Mouse (Mus musculus) cortical plate, adult 2 months (tissue): Measurements from ENCODE around the gene Samd4.

Source experiments
- CTCF ChIP-seq: fragments of 200-500 bp; IDR thresholded peaks from 2 replicates; pipeline ENCODE4 v1.5.1; 2011; ENCODE audit warnings: mild to moderate bottlenecking, control low read depth, low read length; ENCODE audit not compliant: insufficient read depth; ENCODE audit errors: extremely low read depth
- POLR2A ChIP-seq: fragments of 200-500 bp; IDR thresholded peaks from 2 replicates; pipeline ENCODE4 v1.6.1; 2011; ENCODE audit warnings: mild to moderate bottlenecking, low read length, control low read depth; ENCODE audit not compliant: insufficient read depth; ENCODE audit errors: extremely low read depth

DNA sequence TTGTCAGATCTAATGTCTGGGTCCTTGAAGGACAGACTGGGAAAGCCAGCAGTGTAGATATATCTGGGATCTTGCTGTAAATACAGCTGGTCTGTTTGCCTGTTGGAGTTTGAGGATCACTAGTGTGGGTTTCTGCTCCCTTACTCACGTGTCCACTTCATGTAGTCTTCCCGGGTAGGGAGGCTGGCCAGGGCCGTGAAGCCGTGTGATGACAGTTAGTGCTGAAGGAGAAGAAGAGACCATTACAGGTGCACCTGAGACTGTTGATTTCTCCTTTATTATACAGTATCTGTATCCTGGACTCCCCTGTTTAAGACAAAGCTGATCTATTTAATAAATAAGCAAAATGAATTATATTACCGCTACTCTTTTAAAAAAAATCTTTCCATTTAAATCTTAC lies 34.5 kb downstream of the Samd4 start:
- TF ChIP-seq CTCF: no peak
- TF ChIP-seq POLR2A: no peak
